Mouse (Mus musculus): Measurements from ENCODE around the gene Wdr35. TPM values are rescaled to one million over a fixed set of nuclear protein-coding genes. Genes with fewer than 3 reads are reported as not detected.

Wdr35 gene
- polyA plus RNA-seq, 1 experiment from 2014 or later: 21.4 TPM

DNA sequence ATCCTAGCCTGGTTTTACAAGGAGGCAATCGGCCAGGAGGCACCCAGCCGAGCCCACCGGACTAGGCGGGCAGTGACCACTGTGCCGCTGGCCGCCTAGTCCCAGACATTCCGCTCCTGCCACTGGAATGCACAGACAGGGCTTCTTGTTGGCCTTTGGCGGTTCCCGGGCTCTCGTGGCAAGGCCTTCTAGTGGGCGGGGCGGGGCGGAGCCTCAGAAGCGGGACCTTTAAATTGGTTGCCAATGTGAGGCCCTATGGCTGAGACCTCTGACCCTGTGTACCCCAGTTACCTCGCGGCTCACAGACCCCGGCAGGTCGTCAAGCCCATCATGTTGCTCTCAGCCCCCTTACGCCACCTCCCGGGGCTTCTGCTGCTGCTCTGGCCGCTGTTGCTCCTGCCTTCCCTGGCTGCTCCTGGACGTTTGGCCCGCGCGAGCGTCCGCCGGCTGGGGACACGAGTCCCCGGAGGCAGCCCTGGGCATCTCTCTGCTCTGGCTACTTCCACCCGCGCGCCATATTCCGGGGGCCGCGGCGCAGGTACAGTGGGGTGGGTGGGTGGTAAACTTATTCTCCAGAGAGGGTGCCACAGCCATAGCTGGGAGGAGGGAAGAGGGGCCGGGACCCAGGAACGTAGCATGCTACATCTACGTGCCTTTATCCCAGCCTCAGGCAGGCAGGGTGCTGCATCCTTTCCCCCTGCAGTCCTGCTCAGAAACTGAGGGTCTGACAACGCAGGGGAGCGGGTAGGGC, 25.8 kb upstream of the Wdr35 start, which contains the start of gene Matn3:
Matn3 (plus strand) TSS at position 216 of the 751 bp plus-strand sequence.
- H3K27ac ChIP-seq (replicated peaks): peak within 1 kb of the TSS; percentile 76
- under 1% methylated on average over 42 of the region's 42 CpGs for WGBS

DNA sequence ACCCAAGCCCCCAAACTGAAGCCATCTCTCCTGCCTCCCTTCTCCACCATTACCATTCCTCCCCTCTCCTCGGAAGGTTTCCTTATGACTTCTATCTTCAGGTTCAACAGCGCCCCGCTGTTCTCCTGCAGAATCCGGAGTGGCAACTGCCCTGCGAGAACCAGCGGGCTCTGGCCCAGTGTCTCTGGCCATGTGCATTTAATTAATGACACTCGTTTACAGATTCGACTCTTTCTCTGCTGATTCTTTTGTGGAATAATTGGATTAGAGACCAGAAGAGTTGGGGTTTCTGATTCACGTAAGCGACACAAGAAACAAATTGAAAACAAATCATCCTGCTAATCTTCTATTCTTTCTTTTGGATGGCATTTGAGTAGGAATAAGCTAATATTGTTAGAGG, 20.6 kb upstream of the Wdr35 start:
- DNase-seq (ENCODE audit: low spot score): peak; percentile 38
- 40% methylated on average over 10 of the region's 10 CpGs for WGBS
- H3K9me3 ChIP-seq: no peaks in the 10 kb centered on the region
- peaks cover 16% of the 10 kb centered on the region for H3K27me3 ChIP-seq (replicated peaks; ENCODE audit: low read depth, poor library complexity, severe bottlenecking)
- no peak overlapping the region for H3K27ac ChIP-seq (replicated peaks)
- no peak overlapping the region for H3K4me3 ChIP-seq
- peaks cover 13% of the 10 kb centered on the region for H3K4me1 ChIP-seq
- no peaks in the 10 kb centered on the region for H3K36me3 ChIP-seq (replicated peaks)

More for the DNA sequence above, 25.8 kb upstream of the Wdr35 start, which contains the start of gene Matn3:
- Histone ChIP-seq H3K4me1 (peaks cover 17% of the 10 kb centered on the region), H3K4me3 (peak within 1 kb of the TSS; percentile 64), H3K27me3 (replicated peaks; ENCODE audit: low read depth, poor library complexity, severe bottlenecking) (peaks cover 19% of the 10 kb centered on the region), H3K9me3 (no peaks in the 10 kb centered on the region), H3K36me3 (replicated peaks) (no peaks in the 10 kb centered on the region)
- DNase-seq (ENCODE audit: low spot score): peak; percentile 87

DNA sequence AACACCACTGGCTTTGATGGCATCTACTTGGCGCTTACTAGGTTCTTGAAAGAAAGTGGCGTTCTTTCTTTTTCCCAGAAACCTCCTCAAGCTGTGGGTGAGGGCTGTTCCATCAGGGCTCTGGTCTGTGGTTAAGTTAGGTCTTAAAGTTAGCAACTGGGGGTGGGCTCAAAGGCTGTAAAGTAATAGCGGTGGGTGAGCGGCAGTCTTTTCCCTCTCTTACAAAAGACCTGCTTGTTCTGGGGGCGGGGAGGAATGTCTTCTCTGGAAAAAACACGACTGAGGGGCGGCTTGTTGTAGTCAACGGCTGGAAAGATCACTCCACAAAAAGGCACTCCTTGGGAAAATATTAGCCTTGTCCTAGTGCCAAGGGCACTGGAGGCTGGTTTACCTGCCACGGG, 19.5 kb upstream of the Wdr35 start:
- no peak overlapping the region for H3K4me3 ChIP-seq
- 52% methylated on average over 9 of the region's 9 CpGs for WGBS
- no peak for DNase-seq (ENCODE audit: low spot score)
- peaks cover 9% of the 10 kb centered on the region for H3K4me1 ChIP-seq
- peaks cover 6% of the 10 kb centered on the region for H3K27me3 ChIP-seq (replicated peaks; ENCODE audit: low read depth, poor library complexity, severe bottlenecking)
- no peaks in the 10 kb centered on the region for H3K9me3 ChIP-seq
- H3K36me3 ChIP-seq (replicated peaks): no peaks in the 10 kb centered on the region
- H3K27ac ChIP-seq (replicated peaks): no peak overlapping the region

- H3K27ac ChIP-seq (replicated peaks): no peak overlapping the region
- WGBS: 71% methylated on average over 9 of the region's 9 CpGs
- no peaks in the 10 kb centered on the region for H3K9me3 ChIP-seq
- H3K4me1 ChIP-seq: no peaks in the 10 kb centered on the region
- no peaks in the 10 kb centered on the region for H3K27me3 ChIP-seq (replicated peaks; ENCODE audit: low read depth, poor library complexity, severe bottlenecking)
- H3K4me3 ChIP-seq: no peak overlapping the region
- DNase-seq (ENCODE audit: low spot score): no peak
- no peaks in the 10 kb centered on the region for H3K36me3 ChIP-seq (replicated peaks)
Measured at GRCm38 (mm10) chr12:8961607-8962316, 11.9 kb upstream of the Wdr35 start.

GRCm38 (mm10) chr12:8969828-8970227, 3.9 kb upstream of the Wdr35 start:
- H3K4me1 ChIP-seq: peaks cover 19% of the 10 kb centered on the region
- no peaks in the 10 kb centered on the region for H3K36me3 ChIP-seq (replicated peaks)
- H3K9me3 ChIP-seq: no peaks in the 10 kb centered on the region
- no peak overlapping the region for H3K27ac ChIP-seq (replicated peaks)
- no peaks in the 10 kb centered on the region for H3K27me3 ChIP-seq (replicated peaks; ENCODE audit: low read depth, poor library complexity, severe bottlenecking)
- H3K4me3 ChIP-seq: no peak overlapping the region
- WGBS: 27% methylated on average over 9 of the region's 9 CpGs
- peak; percentile 70 for DNase-seq (ENCODE audit: low spot score)

- no peaks in the 10 kb centered on the region for H3K27me3 ChIP-seq (replicated peaks; ENCODE audit: low read depth, poor library complexity, severe bottlenecking)
- H3K9me3 ChIP-seq: no peaks in the 10 kb centered on the region
- H3K4me1 ChIP-seq: peaks cover 30% of the 10 kb centered on the region
- DNase-seq (ENCODE audit: low spot score): no peak
- peak overlapping the region; percentile 72 for H3K4me3 ChIP-seq
- H3K36me3 ChIP-seq (replicated peaks): peaks cover 19% of the 10 kb centered on the region; the same call in 1 of the 2 replicates
- 89% methylated on average over 3 of the region's 3 CpGs for WGBS
- H3K27ac ChIP-seq (replicated peaks): no peak overlapping the region
Measured at GRCm38 (mm10) chr12:8975076-8975475, 1.4 kb downstream of the Wdr35 start.

DNA sequence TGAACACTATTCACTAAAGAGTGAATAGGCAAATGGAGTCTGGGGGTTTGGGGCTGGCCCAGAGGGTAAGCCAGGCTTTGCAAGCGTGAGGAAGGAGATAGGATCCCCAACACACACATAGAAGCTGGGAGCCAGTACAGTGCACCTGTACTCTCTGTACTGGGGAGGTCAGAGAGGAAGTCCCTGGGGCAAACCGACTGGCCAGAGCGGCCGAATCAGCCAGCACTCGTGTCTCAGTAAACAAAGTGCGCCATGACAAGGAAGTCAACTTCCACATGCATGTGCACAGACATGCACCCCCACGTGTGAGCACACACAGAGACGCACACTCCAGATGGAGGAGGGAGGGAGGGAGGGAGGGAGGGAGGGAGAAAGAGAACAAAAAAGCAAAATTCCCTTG, 19.5 kb downstream of the Wdr35 start:
- no peak for DNase-seq (ENCODE audit: low spot score)
- Histone ChIP-seq H3K27me3 (replicated peaks; ENCODE audit: low read depth, poor library complexity, severe bottlenecking) (no peaks in the 10 kb centered on the region), H3K27ac (replicated peaks) (no peak overlapping the region), H3K9me3 (no peaks in the 10 kb centered on the region), H3K4me3 (no peak overlapping the region), H3K36me3 (replicated peaks) (peaks cover 16% of the 10 kb centered on the region), H3K4me1 (0 out of 2 replicates have a peak, but pooled peaks cover 3% of the 10 kb centered on the region)
- 77% methylated on average over 8 of the region's 8 CpGs for WGBS

DNA sequence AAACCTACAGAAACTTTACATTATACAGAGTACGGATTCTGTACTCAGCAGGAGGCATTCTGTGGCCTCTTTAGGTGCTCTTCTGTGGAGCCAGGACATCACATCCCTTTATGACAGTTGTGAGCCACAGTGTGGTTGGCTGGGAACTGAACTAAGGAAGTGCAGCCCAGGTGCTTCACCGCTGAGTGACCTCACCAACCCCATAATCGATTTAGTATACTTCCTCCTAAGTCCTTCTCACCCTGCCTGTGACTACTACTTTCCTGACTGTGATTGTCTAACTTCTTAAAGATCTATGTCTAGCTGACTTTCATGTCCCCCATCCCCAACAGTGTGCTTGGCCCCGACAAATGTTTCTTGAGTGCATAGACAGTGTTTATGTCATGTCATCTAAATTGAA, 24.6 kb downstream of the Wdr35 start:
- DNase-seq (ENCODE audit: low spot score): no peak
- no peaks in the 10 kb centered on the region for H3K27me3 ChIP-seq (replicated peaks; ENCODE audit: low read depth, poor library complexity, severe bottlenecking)
- H3K9me3 ChIP-seq: 0 out of 2 replicates have a peak, but pooled peaks cover 2% of the 10 kb centered on the region
- peaks cover 10% of the 10 kb centered on the region for H3K36me3 ChIP-seq (replicated peaks)
- no peak overlapping the region for H3K4me3 ChIP-seq
- 90% methylated on average over 4 of the region's 4 CpGs for WGBS
- H3K27ac ChIP-seq (replicated peaks): no peak overlapping the region
- 0 out of 2 replicates have a peak, but pooled peaks cover 1% of the 10 kb centered on the region for H3K4me1 ChIP-seq

DNA sequence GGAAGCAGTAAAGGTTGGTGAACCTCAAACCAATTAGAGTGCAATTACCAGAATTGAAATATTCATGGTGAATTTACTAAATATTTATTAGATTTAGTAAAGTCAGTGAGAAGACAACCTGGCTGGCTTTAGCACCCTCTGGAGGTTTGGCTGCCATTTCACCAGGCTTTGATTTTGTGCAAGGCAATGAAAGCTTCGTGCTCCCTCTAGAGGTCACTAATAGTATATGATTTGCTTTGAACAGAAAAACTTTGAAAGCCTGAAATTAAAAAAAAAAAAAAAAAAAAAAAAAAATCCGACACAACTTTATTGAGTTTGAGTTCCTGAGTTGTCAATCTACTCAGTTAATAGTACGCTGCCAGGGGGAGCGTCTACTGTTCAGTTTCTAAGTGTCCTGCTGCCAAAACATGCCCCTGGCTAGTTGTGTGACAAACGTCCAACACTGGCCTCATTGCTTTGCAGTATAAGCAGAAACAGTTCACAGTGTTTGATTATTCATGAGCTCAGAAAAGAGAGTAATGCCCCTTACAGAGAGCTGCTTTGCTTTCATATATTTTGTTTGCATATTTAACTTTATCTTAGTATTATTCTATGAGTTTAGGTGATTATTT, 28.5 kb downstream of the Wdr35 start:
- 12% methylated on average over 5 of the region's 5 CpGs for WGBS
- H3K36me3 ChIP-seq (replicated peaks): peaks cover 7% of the 10 kb centered on the region
- H3K4me3 ChIP-seq: no peak overlapping the region
- no peak overlapping the region for H3K27ac ChIP-seq (replicated peaks)
- no peaks in the 10 kb centered on the region for H3K4me1 ChIP-seq
- DNase-seq (ENCODE audit: low spot score): peak; percentile 66
- no peaks in the 10 kb centered on the region for H3K27me3 ChIP-seq (replicated peaks; ENCODE audit: low read depth, poor library complexity, severe bottlenecking)
- H3K9me3 ChIP-seq: 0 out of 2 replicates have a peak, but pooled peaks cover 2% of the 10 kb centered on the region

DNA sequence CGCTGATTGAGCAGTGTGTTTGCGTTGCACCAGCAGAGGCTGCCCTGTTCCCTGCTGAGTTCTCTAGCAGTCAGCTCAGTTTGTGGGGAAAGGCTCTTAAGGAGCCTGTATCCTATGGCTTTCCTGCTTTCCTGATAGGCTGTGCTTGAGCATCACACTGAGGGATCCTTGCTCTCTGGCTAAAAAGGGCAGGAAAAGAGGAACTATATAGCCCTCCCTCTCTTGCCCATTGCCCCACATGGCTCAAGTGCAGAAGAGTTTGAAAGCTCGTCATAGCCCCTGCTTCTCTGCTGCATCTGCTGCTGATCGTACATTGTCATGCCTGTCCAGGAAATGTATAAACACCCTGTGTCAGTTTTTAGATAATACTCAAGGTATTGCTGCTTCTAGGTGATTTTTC, 33.5 kb downstream of the Wdr35 start:
- Histone ChIP-seq H3K27me3 (replicated peaks; ENCODE audit: low read depth, poor library complexity, severe bottlenecking) (no peaks in the 10 kb centered on the region), H3K27ac (replicated peaks) (no peak overlapping the region), H3K36me3 (replicated peaks) (no peaks in the 10 kb centered on the region), H3K4me3 (no peak overlapping the region), H3K9me3 (no peaks in the 10 kb centered on the region), H3K4me1 (no peaks in the 10 kb centered on the region)
- 70% methylated on average over 4 of the region's 4 CpGs for WGBS
- DNase-seq (ENCODE audit: low spot score): no peak

DNA sequence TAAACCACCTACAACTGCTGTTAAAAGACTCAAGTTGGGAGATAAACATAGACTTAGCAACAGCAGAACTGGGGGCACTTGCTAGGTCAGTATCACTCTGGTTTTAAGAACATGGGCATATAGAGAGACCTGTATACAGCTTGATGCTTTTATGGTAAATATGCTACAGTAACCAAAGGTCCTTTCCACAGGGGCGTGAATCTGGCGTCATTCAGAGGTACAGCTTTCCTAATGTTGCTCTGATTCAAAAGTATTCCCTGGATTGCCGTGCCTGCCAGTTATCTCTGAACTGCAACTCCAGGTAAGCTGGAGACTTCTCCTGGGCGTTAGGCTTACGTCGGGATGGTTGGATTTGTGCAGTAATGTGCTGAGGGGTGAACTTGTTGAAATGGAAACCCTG, 34.1 kb downstream of the Wdr35 start:
- H3K4me3 ChIP-seq: no peak overlapping the region

DNA sequence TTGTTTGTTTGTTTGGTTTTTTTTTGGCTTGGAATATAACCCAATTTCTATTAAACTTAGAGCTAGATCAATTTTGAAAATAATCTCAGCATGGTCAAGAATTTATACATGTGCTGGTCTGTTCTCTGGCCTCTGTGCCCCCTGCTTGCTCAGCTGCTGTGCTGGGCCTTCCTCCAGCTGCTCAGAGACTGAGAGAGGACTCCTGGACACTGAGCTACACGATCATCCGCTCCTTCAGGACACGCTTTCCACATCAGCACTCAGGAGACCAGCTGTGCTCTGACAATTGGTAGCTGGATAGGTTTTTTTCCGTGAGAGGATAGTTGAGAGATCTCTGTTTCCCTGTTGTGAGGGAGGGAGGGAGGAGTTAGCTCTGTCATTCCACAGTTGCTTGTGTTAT, 36.6 kb downstream of the Wdr35 start:
- Histone ChIP-seq H3K4me1 (no peaks in the 10 kb centered on the region), H3K27me3 (replicated peaks; ENCODE audit: low read depth, poor library complexity, severe bottlenecking) (no peaks in the 10 kb centered on the region), H3K9me3 (no peaks in the 10 kb centered on the region), H3K27ac (replicated peaks) (no peak overlapping the region), H3K36me3 (replicated peaks) (peaks cover 7% of the 10 kb centered on the region), H3K4me3 (no peak overlapping the region)
- 66% methylated on average over 4 of the region's 4 CpGs for WGBS
- DNase-seq (ENCODE audit: low spot score): no peak

More for the DNA sequence above, 34.1 kb downstream of the Wdr35 start:
- Histone ChIP-seq H3K36me3 (replicated peaks) (peaks cover 5% of the 10 kb centered on the region; the same call in 1 of the 2 replicates), H3K27ac (replicated peaks) (no peak overlapping the region), H3K27me3 (replicated peaks; ENCODE audit: low read depth, poor library complexity, severe bottlenecking) (no peaks in the 10 kb centered on the region), H3K4me1 (no peaks in the 10 kb centered on the region), H3K9me3 (no peaks in the 10 kb centered on the region)
- no peak for DNase-seq (ENCODE audit: low spot score)
- WGBS: 93% methylated on average over 6 of the region's 6 CpGs

Measured in embryonic facial prominence, embryonic 10.5 days (tissue).